11 mouse cellular contexts compared by ENCODE assay signal in genomic region chr17:84110000-84110695, GRCm38 (mm10).
DNase-seq lines count a peak whose midpoint lies in the region; ATAC-seq lines count a peak whose summit lies in the region.
"Had no signal": no experiment of that assay in that cellular context is flagged by ENCODE, and none has a peak within 500 bp of the region (broad histone marks: within the 10 kb centered on the region; RNA-seq: fewer than 3 reads in every experiment).

No protein-coding gene starts in this region.

- H3K27me3 ChIP-seq in heart, embryonic 11.5 days (ENCODE audit: control insufficient read depth, insufficient read depth, low read length) = no peaks in the 10 kb centered on the region
- H3K27me3 ChIP-seq in limb, embryonic 15.5 days = no peaks in the 10 kb centered on the region

- DNase-seq in heart, adult 18-20 months = peak; percentile 75 to 86
- peak; percentile 48 for DNase-seq in Muller cell, postnatal 12 days (ENCODE audit: inconsistent ontology term)
- peak; percentile 62 for DNase-seq in gastrocnemius, postnatal 14 days
- no peak for DNase-seq in cerebellum, adult 9-11 months
- no peak for DNase-seq in frontal cortex, postnatal 10 days (ENCODE audit: low spot score in 2 of 2)
- DNase-seq: right cerebral cortex, postnatal 25 days; thymus, adult 18-20 months had no signal

- 60% methylated on average over 9 of the region's 9 CpGs for WGBS in heart, embryonic 11.5 days (ENCODE audit: insufficient replicate concordance)
- WGBS in limb, embryonic 15.5 days = 65% methylated on average over 9 of the region's 9 CpGs

- no peak overlapping the region for H3K4me2 ChIP-seq in heart, embryonic 11.5 days
- H3K4me2 ChIP-seq in limb, embryonic 15.5 days = no peak overlapping the region

- H3K9ac ChIP-seq in heart, embryonic 11.5 days (ENCODE audit: low read depth, low read length) = no peak overlapping the region
- no peak overlapping the region for H3K9ac ChIP-seq in limb, embryonic 15.5 days

- no peak overlapping the region for H3K4me3 ChIP-seq in heart, embryonic 11.5 days (ENCODE audit: low read depth, low read length)
- H3K4me3 ChIP-seq in limb, embryonic 15.5 days = no peak overlapping the region

- H3K36me3 ChIP-seq in heart, embryonic 11.5 days (ENCODE audit: control insufficient read depth, insufficient read depth, low read length) = no peaks in the 10 kb centered on the region
- no peaks in the 10 kb centered on the region for H3K36me3 ChIP-seq in limb, embryonic 15.5 days

- H3K9me3 ChIP-seq in heart, embryonic 11.5 days (replicated peaks; ENCODE audit: control insufficient read depth, low read length) = no peaks in the 10 kb centered on the region
- H3K9me3 ChIP-seq in limb, embryonic 15.5 days = no peaks in the 10 kb centered on the region

- peaks cover 14% of the 10 kb centered on the region for H3K4me1 ChIP-seq in heart, embryonic 11.5 days (ENCODE audit: control insufficient read depth, insufficient read depth, low read length)
- peaks cover 43% of the 10 kb centered on the region for H3K4me1 ChIP-seq in limb, embryonic 15.5 days

- ATAC-seq in heart, embryonic 11.5 days (replicated peaks; ENCODE audit: insufficient number of reproducible peaks, low FRiP score, low TSS enrichment) = no peak
- ATAC-seq in limb, embryonic 15.5 days (ENCODE audit: insufficient number of reproducible peaks, low FRiP score, low TSS enrichment, low read depth) = no peak
- no peak for ATAC-seq in monocyte, adult 5-6 weeks (replicated peaks; ENCODE audit: insufficient number of reproducible peaks, low FRiP score, low TSS enrichment, poor library complexity, severe bottlenecking)
- ATAC-seq: inflammation-experienced regulatory T-cells, adult 6 months had no signal

- no peak overlapping the region for H3K27ac ChIP-seq in heart, embryonic 11.5 days (ENCODE audit: low read depth, low read length)
- H3K27ac ChIP-seq in limb, embryonic 15.5 days = peak overlapping the region; percentile 68

- intact Hi-C loops in gastrocnemius, postnatal 14 days (cut with DNase I; ENCODE audit: low total_unique reads) = loop anchor here (5.0 to 10.0 kb wide), 2 partner anchors 208 to 275 kb away; no protein-coding TSS in a partner anchor

Comparison
In these comparisons a context has a peak if more than half of its experiments do, and no peak if none do; other contexts are left out.
1. DNase-seq: peak in heart, adult 18-20 months (2 of 2), Muller cell, postnatal 12 days (single experiment) and gastrocnemius, postnatal 14 days (single experiment); none in cerebellum, adult 9-11 months (single experiment) and frontal cortex, postnatal 10 days (0 of 2).